Mouse (Mus musculus): Measurements from ENCODE around the gene BC117090. TPM values are rescaled to one million over a fixed set of nuclear protein-coding genes. Genes with fewer than 3 reads are reported as not detected.
"Not testable (repeated sequence)": the region's sequence is repeated elsewhere in the genome, so short reads cannot be mapped to it uniquely, and the experiment has no call there.

The BC117090 gene
- polyA plus RNA-seq (2011; ENCODE audit: insufficient read depth, insufficient read length, low replicate concordance, missing spikeins), result not detected in 2 replicates

GRCm38 (mm10) chr16:36334232-36334631, at the start of gene BC117090:
BC117090 (minus strand) TSS chr16:36334332.
- no peaks in the 10 kb centered on the region for H3K4me1 ChIP-seq (ENCODE audit: control insufficient read depth, insufficient read depth, low read length)
- 43% methylated on average over 3 of the region's 3 CpGs for WGBS
- H3K4me3 ChIP-seq (replicated peaks; ENCODE audit: control insufficient read depth, low read depth, low read length), result no peak within 1 kb of the TSS
- TF ChIP-seq CTCF (IDR thresholded peaks at IDR 0.05; ENCODE audit: control insufficient read depth, insufficient read depth, low read length) (no peak), POLR2A (IDR thresholded peaks at IDR 0.05; ENCODE audit: borderline replicate concordance, control insufficient read depth, low read depth, low read length) (no peak)
- H3K27ac ChIP-seq (ENCODE audit: control insufficient read depth, insufficient read depth, low read depth, low read length, poor library complexity), result no peak within 1 kb of the TSS

GRCm38 (mm10) chr16:36367648-36368047, 33.5 kb upstream of the BC117090 start, which contains the start of gene BC100530:
BC100530 (minus strand) TSS chr16:36367748.
- H3K4me1 ChIP-seq (ENCODE audit: control insufficient read depth, insufficient read depth, low read length); H3K27ac ChIP-seq (ENCODE audit: control insufficient read depth, insufficient read depth, low read depth, low read length, poor library complexity); H3K4me3 ChIP-seq (replicated peaks; ENCODE audit: control insufficient read depth, low read depth, low read length): not testable (repeated sequence)
- 43% methylated on average over 3 of the region's 3 CpGs for WGBS

- TF ChIP-seq CTCF (IDR thresholded peaks at IDR 0.05; ENCODE audit: control insufficient read depth, insufficient read depth, low read length), result no peak
- no peak for TF ChIP-seq POLR2A (IDR thresholded peaks at IDR 0.05; ENCODE audit: borderline replicate concordance, control insufficient read depth, low read depth, low read length)
- Histone ChIP-seq H3K4me3 (replicated peaks; ENCODE audit: control insufficient read depth, low read depth, low read length) (no peak overlapping the region), H3K4me1 (ENCODE audit: control insufficient read depth, insufficient read depth, low read length) (no peaks in the 10 kb centered on the region), H3K27ac (ENCODE audit: control insufficient read depth, insufficient read depth, low read depth, low read length, poor library complexity) (no peak overlapping the region)
- 74% methylated on average over 2 of the region's 2 CpGs for WGBS
Measured at GRCm38 (mm10) chr16:36337171-36337570, 3.0 kb upstream of the BC117090 start.

GRCm38 (mm10) chr16:36319286-36319685, 14.8 kb downstream of the BC117090 start:
- H3K27ac ChIP-seq (ENCODE audit: control insufficient read depth, insufficient read depth, low read depth, low read length, poor library complexity), result no peak overlapping the region
- H3K4me3 ChIP-seq (replicated peaks; ENCODE audit: control insufficient read depth, low read depth, low read length), result no peak overlapping the region
- no peaks in the 10 kb centered on the region for H3K4me1 ChIP-seq (ENCODE audit: control insufficient read depth, insufficient read depth, low read length)
- TF ChIP-seq POLR2A (IDR thresholded peaks at IDR 0.05; ENCODE audit: borderline replicate concordance, control insufficient read depth, low read depth, low read length) (no peak), CTCF (IDR thresholded peaks at IDR 0.05; ENCODE audit: control insufficient read depth, insufficient read depth, low read length) (no peak)

GRCm38 (mm10) chr16:36316111-36316510, 18.0 kb downstream of the BC117090 start:
- not testable (repeated sequence) for H3K4me1 ChIP-seq (ENCODE audit: control insufficient read depth, insufficient read depth, low read length); H3K27ac ChIP-seq (ENCODE audit: control insufficient read depth, insufficient read depth, low read depth, low read length, poor library complexity); H3K4me3 ChIP-seq (replicated peaks; ENCODE audit: control insufficient read depth, low read depth, low read length)
- WGBS, result 63% methylated on average over 6 of the region's 6 CpGs

- H3K4me3 ChIP-seq (replicated peaks; ENCODE audit: control insufficient read depth, low read depth, low read length), result no peak overlapping the region
- TF ChIP-seq CTCF (IDR thresholded peaks at IDR 0.05; ENCODE audit: control insufficient read depth, insufficient read depth, low read length) (no peak), POLR2A (IDR thresholded peaks at IDR 0.05; ENCODE audit: borderline replicate concordance, control insufficient read depth, low read depth, low read length) (no peak)
- no peak overlapping the region for H3K27ac ChIP-seq (ENCODE audit: control insufficient read depth, insufficient read depth, low read depth, low read length, poor library complexity)
- no peaks in the 10 kb centered on the region for H3K4me1 ChIP-seq (ENCODE audit: control insufficient read depth, insufficient read depth, low read length)
- WGBS, result 29% methylated on average over 4 of the region's 4 CpGs
Measured at GRCm38 (mm10) chr16:36307631-36308030, 26.5 kb downstream of the BC117090 start.

GRCm38 (mm10) chr16:36289140-36289539, 45.0 kb downstream of the BC117090 start:
- Histone ChIP-seq H3K4me3 (replicated peaks; ENCODE audit: control insufficient read depth, low read depth, low read length) (no peak overlapping the region), H3K27ac (ENCODE audit: control insufficient read depth, insufficient read depth, low read depth, low read length, poor library complexity) (no peak overlapping the region), H3K4me1 (ENCODE audit: control insufficient read depth, insufficient read depth, low read length) (no peaks in the 10 kb centered on the region; the same call in 1 of the 2 replicates)
- WGBS, result 42% methylated on average over 4 of the region's 4 CpGs
- no peak for TF ChIP-seq POLR2A (IDR thresholded peaks at IDR 0.05; ENCODE audit: borderline replicate concordance, control insufficient read depth, low read depth, low read length)
- no peak for TF ChIP-seq CTCF (IDR thresholded peaks at IDR 0.05; ENCODE audit: control insufficient read depth, insufficient read depth, low read length)

GRCm38 (mm10) chr16:36276796-36277195, 57.3 kb downstream of the BC117090 start, which contains the start of gene Stfa1:
Stfa1 (plus strand) TSS chr16:36276951.
- 65% methylated on average over 4 of the region's 4 CpGs for WGBS
- H3K4me1 ChIP-seq (ENCODE audit: control insufficient read depth, insufficient read depth, low read length); H3K4me3 ChIP-seq (replicated peaks; ENCODE audit: control insufficient read depth, low read depth, low read length); H3K27ac ChIP-seq (ENCODE audit: control insufficient read depth, insufficient read depth, low read depth, low read length, poor library complexity): not testable (repeated sequence)

Other genes with a start within 250 kb of the BC117090 start
- gene Csta1, start 203.1 kb downstream of the BC117090 start, polyA plus RNA-seq (2011; ENCODE audit: insufficient read depth, insufficient read length, low replicate concordance, missing spikeins), result not detected in 2 replicates
- gene Stfa2l1, start 177.5 kb downstream of the BC117090 start, polyA plus RNA-seq (2011; ENCODE audit: insufficient read depth, insufficient read length, low replicate concordance, missing spikeins), result 27.1 and 73.8 TPM in 2 replicates
- 31.2 and 55.2 TPM in 2 replicates for gene Gm5483, start 150.1 kb downstream of the BC117090 start, polyA plus RNA-seq (2011; ENCODE audit: insufficient read depth, insufficient read length, low replicate concordance, missing spikeins)
- gene Gm5416, start 123.9 kb downstream of the BC117090 start, polyA plus RNA-seq (2011; ENCODE audit: insufficient read depth, insufficient read length, low replicate concordance, missing spikeins), result not detected in 2 replicates
- 3.3 TPM in 1 of 2 replicates, not detected in the other for gene 2010005H15Rik, start 112.9 kb downstream of the BC117090 start, polyA plus RNA-seq (2011; ENCODE audit: insufficient read depth, insufficient read length, low replicate concordance, missing spikeins)
- gene Stfa1, start 57.4 kb downstream of the BC117090 start, polyA plus RNA-seq (2011; ENCODE audit: insufficient read depth, insufficient read length, low replicate concordance, missing spikeins), result 5.8 and 10.9 TPM in 2 replicates
- gene BC100530, start 33.4 kb upstream of the BC117090 start, polyA plus RNA-seq (2011; ENCODE audit: insufficient read depth, insufficient read length, low replicate concordance, missing spikeins), result 9.4 TPM in 1 of 2 replicates, not detected in the other
- 3.3 TPM in 1 of 2 replicates, not detected in the other for gene Stfa2, start 74.1 kb upstream of the BC117090 start, polyA plus RNA-seq (2011; ENCODE audit: insufficient read depth, insufficient read length, low replicate concordance, missing spikeins)
- gene Stfa3, start 121.1 kb upstream of the BC117090 start, polyA plus RNA-seq (2011; ENCODE audit: insufficient read depth, insufficient read length, low replicate concordance, missing spikeins), result 10.8 TPM in 1 of 2 replicates, not detected in the other
- not detected in 2 replicates for gene Casr, start 227.8 kb upstream of the BC117090 start, polyA plus RNA-seq (2011; ENCODE audit: insufficient read depth, insufficient read length, low replicate concordance, missing spikeins)

All from bone marrow, adult 2 months (tissue).